Mouse (Mus musculus) CD4-positive naive resting alpha-beta T cell, adult 57 days (primary cell): ENCODE data around the gene Nbeal1. TPM values are rescaled to one million over a fixed set of nuclear protein-coding genes. Genes with fewer than 3 reads are reported as not detected.

Experiments used
- total RNA-seq: library from RNA; stranded (reverse); gene quantifications from one replicate; pipeline ENCODE4 v1.2.4, GENCODE M21; 2023

Gene Nbeal1
- total RNA-seq: 29.5 TPM

GRCm38 (mm10) chr1:60179932-60180783, at the start of gene Nbeal1:
TSS of gene Nbeal1 (plus strand) at chr1:60180599.

GRCm38 (mm10) chr1:60342808-60343629, 162.6 kb downstream of the Nbeal1 start, which contains the start of gene Cyp20a1:
TSS of gene Cyp20a1 (plus strand) at chr1:60343323.

Other genes with a start within 250 kb of the Nbeal1 start
- gene Ica1l, start 137.4 kb upstream of the Nbeal1 start, total RNA-seq: 3.1 TPM
- gene Carf, start 82.4 kb upstream of the Nbeal1 start, total RNA-seq: 12.3 TPM
- gene Wdr12, start 82.0 kb upstream of the Nbeal1 start, total RNA-seq: 25.1 TPM
- gene Cyp20a1, start 162.7 kb downstream of the Nbeal1 start, total RNA-seq: 7.3 TPM
- gene Abi2, start 229.0 kb downstream of the Nbeal1 start, total RNA-seq: 11.0 TPM